Mouse (Mus musculus) gastrocnemius, postnatal 10 days (tissue): ENCODE measurements around the gene Fanci. TPM values are rescaled to one million over a fixed set of nuclear protein-coding genes. Genes with fewer than 3 reads are reported as not detected.

Experiments
- DNase-seq: peaks from one replicate; pipeline ENCODE4 v3.0.0; 2021; ENCODE audit warnings: mixed read lengths
- total RNA-seq, 2 experiments: library from RNA; stranded (reverse); gene quantifications; 2 replicates each; pipeline ENCODE4 v1.2.3; 2021

Gene Fanci
- total RNA-seq, 2 experiments from 2014 or later, result 1.4 to 1.5 TPM

GRCm38 (mm10) chr7:79387140-79387539, 4.6 kb upstream of the Fanci start:
- no peak for DNase-seq

GRCm38 (mm10) chr7:79387991-79388390, 3.7 kb upstream of the Fanci start:
- DNase-seq, result no peak

DNA sequence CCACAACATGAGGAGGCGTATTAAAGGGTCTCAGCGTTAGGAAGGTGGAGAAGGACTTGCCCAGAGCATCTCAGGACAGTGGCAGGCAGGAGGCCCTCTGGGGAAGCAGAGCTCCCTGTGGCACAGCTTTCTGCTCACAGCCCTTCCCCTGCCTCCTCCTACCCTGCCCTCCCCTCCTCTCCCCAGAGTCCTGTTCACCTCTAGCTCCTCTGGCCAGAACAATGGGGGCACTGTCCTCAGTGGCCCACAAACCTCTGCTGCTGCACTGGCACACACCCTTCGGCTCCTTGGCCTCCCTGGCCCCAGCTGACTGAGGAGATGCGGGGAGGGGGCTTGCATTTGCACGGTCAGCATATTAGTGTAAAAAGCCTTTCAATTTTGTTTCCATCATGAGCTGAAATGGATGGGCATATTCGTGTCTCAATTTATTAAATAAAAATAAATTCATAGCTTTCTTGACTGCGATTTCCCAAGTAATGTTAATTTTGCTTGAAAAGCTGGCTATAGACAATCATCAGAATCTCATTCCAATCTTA, 3.0 kb upstream of the Fanci start:
- DNase-seq, result no peak

DNA sequence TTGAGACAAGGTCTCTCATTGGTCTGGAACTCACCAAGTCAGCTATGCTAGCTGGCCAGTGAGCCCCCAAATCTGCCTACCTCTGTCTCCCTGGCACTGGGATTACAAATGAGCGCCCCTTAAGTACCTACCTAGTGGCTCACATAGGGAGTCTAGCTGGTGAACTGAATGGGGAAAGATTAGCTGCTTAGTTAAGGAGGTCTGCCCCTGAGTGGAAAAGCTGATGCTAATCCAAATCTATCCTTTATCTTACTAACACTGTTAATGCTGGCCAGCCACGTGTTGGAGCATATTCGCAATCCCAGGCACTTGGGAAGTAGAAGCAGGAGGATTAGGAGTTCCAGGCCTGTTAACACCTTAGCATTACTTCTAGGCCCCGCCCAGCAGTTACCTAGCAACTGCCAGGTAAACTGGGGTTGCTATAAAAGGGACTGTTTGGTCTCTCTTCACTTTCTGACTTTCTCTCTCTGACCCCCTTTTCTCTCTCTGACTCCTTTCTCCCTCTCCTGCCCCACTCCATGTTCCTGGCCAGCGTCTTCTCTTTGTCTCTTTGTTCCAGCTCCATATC, 1.5 kb upstream of the Fanci start:
- no peak for DNase-seq

DNA sequence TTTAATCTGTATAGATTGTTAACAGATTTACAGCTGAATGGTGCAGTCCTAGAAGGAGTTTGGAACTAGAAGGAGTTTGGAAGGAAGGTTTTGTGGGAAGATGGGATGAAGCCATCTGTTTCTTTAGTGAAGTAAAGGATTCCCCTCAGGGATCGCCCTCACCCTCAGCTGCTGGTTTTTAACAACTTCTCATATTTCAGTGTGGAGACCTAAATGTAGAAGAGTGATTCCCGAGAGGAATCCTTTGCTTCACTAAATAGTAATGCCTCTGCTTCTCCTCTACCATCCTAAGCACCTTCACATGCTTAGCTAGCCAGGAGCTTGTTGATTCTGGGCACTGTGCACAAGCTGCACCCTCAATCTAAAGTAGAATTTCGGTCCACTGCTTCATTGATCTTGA, 258 bp upstream of the Fanci start:
- DNase-seq, result no peak

DNA sequence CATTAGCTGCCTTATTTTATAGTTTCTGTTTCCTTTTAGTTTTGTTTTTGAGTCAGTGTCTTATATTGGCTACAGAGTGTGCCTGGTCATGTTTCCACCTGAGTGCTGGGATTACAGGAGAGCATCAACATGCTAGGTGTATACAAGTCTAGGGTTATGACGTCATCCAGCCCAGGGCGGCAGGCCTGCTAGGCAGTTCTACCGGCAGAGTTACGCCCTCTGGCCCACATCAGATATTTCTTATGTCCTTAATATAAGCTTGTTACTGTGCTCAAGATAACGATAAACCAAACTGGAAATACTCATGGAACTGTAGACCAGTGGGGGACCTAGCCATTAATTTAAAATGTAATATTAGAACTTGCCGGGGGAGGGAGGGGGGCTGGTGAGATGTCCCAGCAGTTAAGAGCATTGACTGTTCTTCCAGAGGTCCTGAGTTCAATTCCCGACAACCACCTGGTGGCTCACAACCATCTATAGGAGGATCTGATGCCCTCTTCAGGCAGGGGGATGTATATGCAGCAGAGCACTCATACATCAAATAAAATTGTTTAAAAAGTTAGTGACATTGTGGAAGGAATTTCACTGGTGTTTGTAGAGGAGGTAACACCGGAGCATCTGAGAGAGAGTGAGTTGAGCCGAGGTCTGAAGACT, 1.3 kb downstream of the Fanci start:
- no peak for DNase-seq

- no peak for DNase-seq
Observed at GRCm38 (mm10) chr7:79393924-79394323, 2.2 kb downstream of the Fanci start.

- DNase-seq, result no peak
Observed at GRCm38 (mm10) chr7:79394666-79395065, 2.9 kb downstream of the Fanci start.

DNA sequence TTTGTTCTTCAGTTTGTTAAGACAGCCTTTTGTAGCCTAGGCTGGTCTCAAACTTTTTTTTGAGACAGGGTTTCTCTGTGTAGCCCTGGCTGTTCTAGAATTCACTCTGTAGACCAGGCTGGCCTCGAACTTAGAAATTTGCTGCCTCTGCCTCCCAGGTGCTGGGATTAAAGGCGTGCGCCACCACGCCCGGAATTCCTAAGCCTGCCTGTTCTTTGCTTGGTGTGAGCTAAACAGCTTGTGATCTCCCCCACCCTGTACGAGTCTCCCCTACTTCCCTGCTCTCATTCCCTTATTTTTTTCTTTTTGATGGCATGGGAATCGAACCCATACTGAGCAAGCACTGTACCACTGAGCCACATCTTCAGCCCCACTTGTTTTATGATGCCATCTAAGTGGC, 3.5 kb downstream of the Fanci start:
- DNase-seq, result no peak

- no peak for DNase-seq
Observed at GRCm38 (mm10) chr7:79397446-79397963, 5.8 kb downstream of the Fanci start.

GRCm38 (mm10) chr7:79398426-79398825, 6.7 kb downstream of the Fanci start:
- DNase-seq, result no peak

GRCm38 (mm10) chr7:79398971-79399370, 7.2 kb downstream of the Fanci start:
- DNase-seq, result no peak

DNA sequence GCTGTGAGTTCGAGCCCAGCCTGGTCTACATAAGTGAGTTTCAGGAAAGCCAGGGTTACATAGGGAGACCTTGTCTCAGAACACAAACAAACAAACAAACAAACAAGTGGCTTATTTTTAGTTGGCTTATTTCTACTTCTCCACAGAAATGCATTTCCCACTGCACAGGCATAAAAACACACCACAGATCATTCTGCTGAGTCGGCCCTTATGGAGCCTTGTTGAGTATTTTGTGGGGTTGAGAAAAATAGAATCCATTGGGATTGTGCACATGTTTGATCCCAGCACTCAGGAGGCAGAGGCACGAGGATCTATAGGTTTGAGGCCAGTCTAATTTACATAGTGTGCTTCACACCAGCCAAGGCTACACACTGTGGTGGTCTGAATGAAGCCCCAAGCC, 8.6 kb downstream of the Fanci start:
- DNase-seq, result no peak

DNA sequence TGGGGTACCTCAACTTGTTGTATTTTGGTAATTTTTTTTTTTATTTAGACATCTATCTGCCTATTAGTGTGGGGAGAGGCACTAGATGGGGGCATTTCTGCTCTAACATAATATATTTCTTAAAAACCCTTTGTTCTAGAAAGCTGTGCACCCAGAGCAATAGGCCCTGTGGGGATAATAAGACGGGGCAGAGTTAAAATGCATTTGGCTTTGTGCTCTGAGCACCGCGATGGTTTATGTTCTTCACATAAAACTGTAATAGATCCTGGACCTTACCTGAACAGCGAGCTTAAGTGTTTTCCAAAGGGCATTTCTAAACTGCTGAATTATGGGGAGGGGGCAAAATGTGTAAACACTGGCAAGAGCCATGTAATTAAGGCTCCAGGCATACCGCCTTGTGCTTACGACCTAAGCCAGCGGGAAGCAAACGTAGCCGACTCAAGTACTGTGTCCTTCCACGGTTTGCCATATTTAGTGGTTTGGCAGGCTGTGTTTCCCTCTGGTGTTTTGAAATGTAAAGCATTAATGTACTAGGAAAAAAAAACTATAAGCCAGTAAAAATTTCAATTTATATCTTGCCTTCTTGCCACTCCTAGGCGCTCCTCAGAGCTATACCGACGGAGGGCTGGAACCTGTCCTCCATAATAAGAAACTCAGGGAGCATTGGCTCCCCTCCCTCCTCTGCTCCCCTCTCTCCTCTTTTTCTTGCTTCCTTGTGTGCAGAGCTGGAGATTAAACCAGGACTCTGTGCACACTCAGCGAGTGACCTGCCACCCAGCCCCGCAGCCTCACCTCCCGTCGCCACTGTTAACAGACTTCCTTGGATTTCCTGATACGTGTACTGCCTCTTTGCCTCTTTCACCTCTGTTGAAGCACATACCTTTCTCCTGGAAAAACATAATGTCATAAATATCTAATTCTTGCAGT, 23.0 kb downstream of the Fanci start:
- no peak for DNase-seq

- DNase-seq, result no peak
Observed at GRCm38 (mm10) chr7:79419950-79420349, 28.2 kb downstream of the Fanci start.

DNA sequence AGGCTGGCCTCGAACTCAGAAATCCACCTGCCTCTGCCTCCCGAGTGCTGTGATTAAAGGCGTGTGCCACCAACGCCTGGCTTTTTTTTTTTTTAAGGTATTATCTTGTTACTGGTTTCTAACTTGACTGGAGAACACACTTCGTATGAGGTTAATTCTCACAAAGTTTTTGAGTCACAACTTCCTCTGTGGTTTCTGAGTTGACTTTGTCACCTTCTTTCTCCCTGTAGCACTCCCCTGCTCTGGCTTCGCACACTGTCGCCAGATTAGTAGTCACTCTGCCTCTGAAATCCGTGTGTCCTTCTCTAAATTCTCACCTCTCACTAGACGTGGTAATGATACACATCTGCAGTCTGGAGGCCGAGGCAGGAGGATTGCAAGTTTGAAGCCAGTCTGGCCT, 31.1 kb downstream of the Fanci start:
- DNase-seq, result no peak

- no peak for DNase-seq
Observed at GRCm38 (mm10) chr7:79425804-79426203, 34.1 kb downstream of the Fanci start.

- DNase-seq, result no peak
Observed at GRCm38 (mm10) chr7:79428243-79428642, 36.5 kb downstream of the Fanci start.

- DNase-seq, result no peak
Observed at GRCm38 (mm10) chr7:79440035-79440434, 48.3 kb downstream of the Fanci start.

DNA sequence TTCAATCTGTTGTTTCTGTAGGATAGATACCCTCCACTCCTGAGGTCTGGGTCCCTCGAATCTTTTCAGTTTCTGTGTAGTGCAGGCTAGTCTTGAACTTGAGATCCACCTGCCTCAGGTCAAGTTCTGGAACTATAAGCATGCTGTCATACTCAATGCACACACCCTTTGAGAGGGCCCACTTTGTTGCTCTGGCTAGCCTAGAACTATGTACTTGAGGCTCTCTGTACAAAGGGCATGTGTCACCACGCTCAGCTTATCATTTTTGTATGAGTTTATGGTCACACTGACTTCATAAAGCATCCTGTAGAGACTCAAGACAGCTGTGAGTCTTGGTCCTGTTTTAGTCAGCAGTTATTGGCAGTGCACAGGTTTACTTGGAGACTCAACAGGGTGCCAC, 55.3 kb downstream of the Fanci start:
- no peak for DNase-seq

- DNase-seq, result no peak
Observed at GRCm38 (mm10) chr7:79447486-79447885, 55.8 kb downstream of the Fanci start.

GRCm38 (mm10) chr7:79461721-79462120, 70.0 kb downstream of the Fanci start:
- DNase-seq, result no peak
